Mouse (Mus musculus): ENCODE results near the gene Oas2.

DNA sequence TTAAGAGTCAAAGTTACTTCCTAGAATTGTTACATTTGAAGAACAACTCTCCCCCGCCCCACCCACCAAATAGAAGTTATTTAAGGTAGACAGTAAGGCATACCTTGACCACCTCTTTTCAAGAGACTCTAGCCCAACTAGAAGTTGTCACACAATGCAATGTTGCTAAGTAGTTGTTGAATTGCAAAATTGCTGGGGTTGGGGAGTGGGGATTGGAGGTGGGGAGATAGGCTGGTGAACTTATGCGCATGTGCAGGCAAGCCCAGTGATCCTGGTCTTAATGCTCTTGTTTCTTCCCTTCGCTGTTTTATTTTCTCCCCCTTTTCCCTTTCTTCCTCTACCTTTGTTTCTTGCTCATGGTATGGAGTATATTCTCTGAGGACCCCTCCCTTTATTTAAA, 16.0 kb downstream of the Oas2 start:
- no peak for TF ChIP-seq GATA2 (IDR thresholded peaks at IDR 0.05; ENCODE audit: borderline replicate concordance, low read depth, low read length)
- TF ChIP-seq CTCF (IDR thresholded peaks at IDR 0.05; ENCODE audit: low read depth, low read length), result no peak
- TF ChIP-seq GATA1 (IDR thresholded peaks at IDR 0.05; ENCODE audit: borderline replicate concordance, low read length), result no peak
- TF ChIP-seq TAL1 (conservative IDR thresholded peaks at IDR 0.05; ENCODE audit: low read depth, low read length), result no peak

Data from G1E (cell line).